Mouse (Mus musculus): ENCODE measurements around the gene Tmtc1.

DNA sequence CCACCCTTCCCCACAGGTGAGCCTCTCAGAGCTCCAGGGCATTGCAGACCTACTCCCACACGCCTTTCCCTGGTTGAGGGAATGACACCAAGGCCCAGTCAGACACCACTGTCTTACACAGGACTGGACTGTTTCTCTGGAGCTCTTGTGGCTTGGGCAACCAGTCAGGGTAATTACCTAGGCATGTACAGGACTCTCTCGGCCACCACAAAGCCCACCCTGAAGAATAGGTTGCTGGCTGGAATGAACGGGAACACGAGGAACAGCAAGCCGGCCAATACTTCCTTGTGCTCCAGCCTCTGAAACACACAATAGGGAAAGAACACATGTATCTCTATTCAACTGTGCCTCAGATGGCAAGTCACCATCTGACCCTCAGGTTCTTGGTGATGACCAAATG lies 138.4 kb downstream of the Tmtc1 start:
- TF ChIP-seq CTCF (IDR thresholded peaks at IDR 0.05; ENCODE audit: low read depth) (no peak), EP300 (optimal IDR thresholded peaks at IDR 0.05) (no peak)

All from stomach, postnatal 0 days (tissue).